Mouse (Mus musculus) right cerebral cortex, postnatal 25 days (tissue): ENCODE measurements around the gene Hemk1.

Source experiments
- DNase-seq: peaks from one replicate; pipeline ENCODE4 v3.0.0; 2022

Hemk1 gene

GRCm38 (mm10) chr9:107289211-107290076, 48.7 kb downstream of the Hemk1 start, which contains the start of gene Mapkapk3:
Mapkapk3 (minus strand) TSS chr9:107289877.
- DNase-seq, result peak; percentile 20

- DNase-seq, result no peak
These were observed 49.4 kb downstream of the Hemk1 start for GRCm38 (mm10) chr9:107288711-107289110.

GRCm38 (mm10) chr9:107288105-107288650, 50.0 kb downstream of the Hemk1 start:
- no peak for DNase-seq

GRCm38 (mm10) chr9:107287294-107287693, 50.9 kb downstream of the Hemk1 start:
- DNase-seq, result no peak

- no peak for DNase-seq
These were observed 53.1 kb downstream of the Hemk1 start for GRCm38 (mm10) chr9:107285009-107285408.

DNA sequence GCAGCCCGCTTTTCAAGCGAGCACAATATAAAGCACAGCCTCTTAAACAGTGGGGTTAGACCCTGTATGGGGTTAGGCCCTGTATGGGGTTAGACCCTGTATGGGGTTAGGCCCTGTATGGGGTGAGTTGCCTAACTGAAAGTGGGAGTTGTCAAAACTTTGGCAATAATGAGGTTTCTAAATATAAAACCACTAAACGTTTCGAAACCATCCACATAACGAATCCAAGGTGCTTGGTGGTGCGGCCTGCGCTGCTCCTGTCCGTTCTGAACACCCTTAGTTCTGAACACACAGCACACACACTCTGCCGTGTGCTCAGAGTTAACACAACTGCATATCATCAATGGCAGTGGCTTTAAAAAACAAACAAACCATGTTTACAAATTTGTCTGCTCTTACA, 55.2 kb downstream of the Hemk1 start:
- no peak for DNase-seq

GRCm38 (mm10) chr9:107281241-107281987, 56.7 kb downstream of the Hemk1 start:
- DNase-seq, result no peak

DNA sequence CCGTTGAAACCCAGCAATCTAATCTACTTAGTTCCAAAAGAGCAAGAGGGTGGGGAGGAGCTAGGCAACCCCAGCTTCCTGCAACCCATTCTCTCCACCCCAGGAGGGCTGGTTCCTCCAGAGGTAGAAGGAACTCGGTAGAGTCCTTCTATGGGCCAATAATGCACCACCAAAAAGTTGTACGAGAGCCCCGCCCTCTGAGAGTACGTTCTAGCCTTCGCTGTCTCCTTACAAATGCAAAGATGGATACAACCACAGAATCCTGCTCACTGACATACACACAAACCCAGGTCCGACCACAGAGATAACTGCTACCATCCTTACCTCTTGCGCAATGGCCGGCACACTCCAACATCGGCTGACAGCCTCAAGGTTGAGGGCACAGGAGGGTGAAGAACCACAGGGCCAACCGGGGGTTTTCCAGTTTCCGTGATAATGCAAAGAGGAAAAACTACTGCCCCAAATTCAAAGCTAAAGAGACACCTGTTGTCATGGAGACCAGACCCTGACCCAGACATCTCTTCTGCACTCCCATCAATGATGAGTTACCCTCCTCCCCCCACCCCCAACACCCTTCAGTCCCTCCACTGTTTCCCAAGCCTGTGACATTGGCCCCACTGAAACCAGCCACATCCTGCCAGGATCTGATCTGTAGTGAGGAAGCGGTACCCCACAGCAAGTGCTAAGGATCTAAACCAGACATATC, 57.7 kb downstream of the Hemk1 start:
- no peak for DNase-seq

- DNase-seq, result no peak
These were observed 58.5 kb downstream of the Hemk1 start for GRCm38 (mm10) chr9:107279378-107280321.

DNA sequence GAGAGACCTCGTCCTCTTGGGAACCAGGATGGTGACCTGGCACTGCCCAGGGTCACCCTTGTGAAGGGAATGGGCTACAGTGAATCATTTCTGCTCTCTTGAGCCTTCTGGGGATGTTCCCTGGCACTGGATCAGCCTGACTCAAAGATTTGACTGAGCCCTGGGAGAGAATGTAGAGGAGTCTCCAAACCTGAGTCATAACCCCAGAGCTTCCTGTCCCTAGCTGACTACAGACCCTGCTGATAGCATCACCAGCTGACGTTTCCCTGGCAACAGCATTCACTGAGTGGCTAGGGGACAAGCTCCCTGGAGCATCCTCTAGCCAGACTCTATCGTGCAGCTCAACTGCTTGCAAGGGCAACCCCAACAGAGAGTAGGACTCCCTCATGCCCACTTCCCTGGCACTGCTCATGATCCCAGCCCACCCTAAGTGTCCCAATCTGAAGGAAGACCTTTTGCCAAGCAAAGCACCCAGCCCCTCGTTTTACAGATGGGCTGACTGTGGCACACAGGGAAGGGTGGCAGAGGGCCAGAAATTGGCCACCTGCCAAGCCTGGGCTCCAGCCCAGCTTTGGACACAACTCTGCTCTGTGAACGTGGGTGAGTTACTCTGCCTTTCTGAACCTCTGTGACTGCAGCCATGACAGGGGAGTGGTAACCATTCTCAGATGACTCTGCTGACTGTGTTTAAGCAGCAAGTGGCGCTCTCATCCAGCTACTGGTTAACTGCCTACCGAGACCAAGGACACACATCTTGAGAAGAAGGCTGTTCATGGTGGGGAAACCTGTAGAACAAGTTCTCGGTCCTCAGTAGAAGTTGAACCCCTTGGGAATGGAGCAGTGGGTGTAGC, 59.4 kb downstream of the Hemk1 start:
- no peak for DNase-seq

GRCm38 (mm10) chr9:107278126-107278525, 60.0 kb downstream of the Hemk1 start:
- DNase-seq, result no peak

- no peak for DNase-seq
These were observed 60.5 kb downstream of the Hemk1 start for GRCm38 (mm10) chr9:107277603-107278002.
